Mouse (Mus musculus) G1E-ER4 (cell line): ENCODE data around the gene Ptpn3. TPM values are rescaled to one million over a fixed set of nuclear protein-coding genes. Genes with fewer than 3 reads are reported as not detected.

Source experiments
- GATA1 ChIP-seq: IDR thresholded peaks from one replicate; pipeline ENCODE4 v1.8.0; 2012; ENCODE audit warnings: low read length, inconsistent platforms
- polyA plus RNA-seq: library from polyadenylated mRNA; stranded (reverse); fragments of >175 nt; gene quantifications from 2 replicates; pipeline ENCODE4 v1.2.3, GENCODE M21; 2012

Gene Ptpn3
- polyA plus RNA-seq, 1 experiment, result not detected

GRCm38 (mm10) chr4:57216535-57216934, 85.1 kb downstream of the Ptpn3 start:
- no peak for TF ChIP-seq GATA1

- TF ChIP-seq GATA1, result no peak
These were observed 86.8 kb downstream of the Ptpn3 start for GRCm38 (mm10) chr4:57214852-57215251.

GRCm38 (mm10) chr4:57214114-57214513, 87.5 kb downstream of the Ptpn3 start:
- TF ChIP-seq GATA1, result no peak

- TF ChIP-seq GATA1, result no peak
These were observed 89.9 kb downstream of the Ptpn3 start for GRCm38 (mm10) chr4:57211706-57212105.

GRCm38 (mm10) chr4:57205908-57206307, 95.7 kb downstream of the Ptpn3 start:
- TF ChIP-seq GATA1, result no peak

- TF ChIP-seq GATA1, result no peak
These were observed 96.9 kb downstream of the Ptpn3 start for GRCm38 (mm10) chr4:57204780-57205179.

GRCm38 (mm10) chr4:57202660-57203361, 98.8 kb downstream of the Ptpn3 start:
- TF ChIP-seq GATA1, result no peak

- no peak for TF ChIP-seq GATA1
These were observed 99.5 kb downstream of the Ptpn3 start for GRCm38 (mm10) chr4:57202132-57202531.

- TF ChIP-seq GATA1, result no peak
These were observed 101.0 kb downstream of the Ptpn3 start for GRCm38 (mm10) chr4:57200661-57201060.

- no peak for TF ChIP-seq GATA1
These were observed 109.9 kb downstream of the Ptpn3 start for GRCm38 (mm10) chr4:57191543-57192283.

GRCm38 (mm10) chr4:57189881-57190280, 111.8 kb downstream of the Ptpn3 start:
- TF ChIP-seq GATA1, result no peak

- TF ChIP-seq GATA1, result no peak
These were observed 115.6 kb downstream of the Ptpn3 start for GRCm38 (mm10) chr4:57186035-57186434.

GRCm38 (mm10) chr4:57185462-57185861, 116.2 kb downstream of the Ptpn3 start:
- no peak for TF ChIP-seq GATA1

GRCm38 (mm10) chr4:57183493-57183892, 118.1 kb downstream of the Ptpn3 start:
- TF ChIP-seq GATA1, result no peak

GRCm38 (mm10) chr4:57181538-57181937, 120.1 kb downstream of the Ptpn3 start:
- TF ChIP-seq GATA1, result no peak

- no peak for TF ChIP-seq GATA1
These were observed 122.8 kb downstream of the Ptpn3 start for GRCm38 (mm10) chr4:57178881-57179280.

- TF ChIP-seq GATA1, result no peak
These were observed 126.3 kb downstream of the Ptpn3 start for GRCm38 (mm10) chr4:57175329-57175728.

- no peak for TF ChIP-seq GATA1
These were observed 128.8 kb downstream of the Ptpn3 start for GRCm38 (mm10) chr4:57172861-57173260.
